Mouse (Mus musculus): ENCODE measurements around the gene Olfr1419. TPM values are rescaled to one million over a fixed set of nuclear protein-coding genes. Genes with fewer than 3 reads are reported as not detected.

Olfr1419 gene
- polyA plus RNA-seq, 1 experiment, result not detected

- no peak overlapping the region for H3K4me3 ChIP-seq (replicated peaks)
- no peaks in the 10 kb centered on the region for H3K36me3 ChIP-seq (replicated peaks; ENCODE audit: low read length)
- peaks cover 7% of the 10 kb centered on the region for H3K27me3 ChIP-seq (replicated peaks)
- H3K4me1 ChIP-seq, result peaks cover 8% of the 10 kb centered on the region
- H3K9me3 ChIP-seq, result peaks cover 30% of the 10 kb centered on the region
- TF ChIP-seq GATA1 (IDR thresholded peaks at IDR 0.05; ENCODE audit: borderline replicate concordance, low read length) (no peak), FLI1 (IDR thresholded peaks at IDR 0.05; ENCODE audit: low read length) (no peak)
These were observed 7.1 kb downstream of the Olfr1419 start for GRCm38 (mm10) chr19:11867837-11868236.

- TF ChIP-seq GATA1 (IDR thresholded peaks at IDR 0.05; ENCODE audit: borderline replicate concordance, low read length), result no peak
- no peak for TF ChIP-seq FLI1 (IDR thresholded peaks at IDR 0.05; ENCODE audit: low read length)
- Histone ChIP-seq H3K27me3 (replicated peaks) (no peaks in the 10 kb centered on the region), H3K4me1 (no peaks in the 10 kb centered on the region), H3K36me3 (replicated peaks; ENCODE audit: low read length) (no peaks in the 10 kb centered on the region), H3K9me3 (peaks cover 9% of the 10 kb centered on the region), H3K4me3 (replicated peaks) (no peak within 1 kb of the TSS)
These were observed 13.9 kb downstream of the Olfr1419 start, which contains the start of gene Olfr1418 for GRCm38 (mm10) chr19:11860966-11861365. TSS of gene Olfr1418 (minus strand) at chr19:11861066.

DNA sequence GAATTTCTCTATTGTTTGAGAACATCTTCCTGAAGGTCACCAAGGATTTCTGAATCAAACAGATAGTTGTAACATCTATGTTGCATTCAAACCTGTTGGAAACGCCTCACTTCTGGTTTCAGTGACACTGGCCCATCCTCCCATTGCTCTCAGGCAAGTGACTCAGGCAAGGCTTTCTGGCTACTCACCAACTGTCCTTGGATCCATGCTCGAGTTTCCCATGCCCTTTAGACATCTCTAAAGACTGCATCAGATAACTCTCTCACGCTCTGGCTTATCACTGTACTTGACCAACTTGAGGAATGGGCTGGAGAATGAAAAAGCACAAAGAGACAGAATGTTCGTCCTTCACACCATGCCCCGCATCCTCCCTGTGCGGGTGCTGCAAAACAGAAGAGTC is 18.4 kb downstream of the Olfr1419 start:
- no peaks in the 10 kb centered on the region for H3K36me3 ChIP-seq (replicated peaks; ENCODE audit: low read length)
- H3K27me3 ChIP-seq (replicated peaks), result no peaks in the 10 kb centered on the region
- H3K4me3 ChIP-seq (replicated peaks), result no peak overlapping the region
- no peaks in the 10 kb centered on the region for H3K9me3 ChIP-seq
- TF ChIP-seq GATA1 (IDR thresholded peaks at IDR 0.05; ENCODE audit: borderline replicate concordance, low read length) (no peak), FLI1 (IDR thresholded peaks at IDR 0.05; ENCODE audit: low read length) (no peak)
- no peaks in the 10 kb centered on the region for H3K4me1 ChIP-seq

DNA sequence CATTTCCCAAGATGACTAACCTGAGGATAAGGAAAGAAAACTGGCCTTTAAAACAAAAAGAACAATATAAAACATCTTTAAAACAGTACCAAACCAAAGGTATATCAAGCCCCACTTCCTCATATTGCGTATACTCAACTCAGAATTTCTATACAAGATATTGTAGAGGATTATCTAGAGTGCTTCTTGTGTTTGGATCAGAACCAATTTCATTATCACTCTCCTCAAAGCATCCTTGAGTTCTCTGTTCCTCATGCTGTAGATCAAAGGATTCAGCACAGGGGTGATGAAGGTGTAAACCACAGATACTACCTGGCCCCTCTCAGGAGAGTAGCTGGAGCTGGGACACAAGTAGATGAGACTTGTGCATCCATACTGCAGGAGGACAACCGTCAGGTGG is 20.1 kb downstream of the Olfr1419 start:
- Histone ChIP-seq H3K4me1 (no peaks in the 10 kb centered on the region), H3K9me3 (no peaks in the 10 kb centered on the region), H3K27me3 (replicated peaks) (no peaks in the 10 kb centered on the region), H3K4me3 (replicated peaks) (no peak overlapping the region), H3K36me3 (replicated peaks; ENCODE audit: low read length) (no peaks in the 10 kb centered on the region)
- TF ChIP-seq FLI1 (IDR thresholded peaks at IDR 0.05; ENCODE audit: low read length), result no peak

DNA sequence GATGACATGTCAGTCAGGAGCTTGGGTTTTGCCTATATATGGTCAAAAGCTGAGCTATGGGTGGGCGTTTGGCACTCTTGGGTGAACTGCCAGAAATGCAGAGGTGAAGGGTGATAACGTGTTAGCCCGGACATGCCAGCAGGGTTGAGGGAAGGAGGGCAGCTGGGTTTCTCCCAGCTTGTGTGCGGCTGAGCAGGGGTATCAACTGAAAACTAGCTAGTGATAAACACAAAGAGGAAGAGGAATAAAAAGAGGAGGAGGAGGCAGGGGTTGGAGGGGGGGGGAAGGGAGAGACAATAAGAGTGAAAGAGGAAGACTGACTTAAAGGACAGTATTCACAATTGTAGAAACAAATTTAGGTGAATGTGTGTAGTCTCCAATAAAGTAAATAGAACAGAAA is 22.3 kb downstream of the Olfr1419 start:
- no peak overlapping the region for H3K4me3 ChIP-seq (replicated peaks)
- no peak for TF ChIP-seq GATA1 (IDR thresholded peaks at IDR 0.05; ENCODE audit: borderline replicate concordance, low read length)
- TF ChIP-seq FLI1 (IDR thresholded peaks at IDR 0.05; ENCODE audit: low read length), result no peak
- H3K4me1 ChIP-seq, result no peaks in the 10 kb centered on the region
- H3K27me3 ChIP-seq (replicated peaks), result no peaks in the 10 kb centered on the region
- no peaks in the 10 kb centered on the region for H3K9me3 ChIP-seq
- no peaks in the 10 kb centered on the region for H3K36me3 ChIP-seq (replicated peaks; ENCODE audit: low read length)

GRCm38 (mm10) chr19:11846333-11846732 is 28.6 kb downstream of the Olfr1419 start:
- TF ChIP-seq FLI1 (IDR thresholded peaks at IDR 0.05; ENCODE audit: low read length), result no peak
- no peaks in the 10 kb centered on the region for H3K27me3 ChIP-seq (replicated peaks)
- H3K4me3 ChIP-seq (replicated peaks), result no peak overlapping the region
- H3K36me3 ChIP-seq (replicated peaks; ENCODE audit: low read length), result no peaks in the 10 kb centered on the region
- no peaks in the 10 kb centered on the region for H3K9me3 ChIP-seq
- 0 out of 2 replicates have a peak, but pooled peaks cover 3% of the 10 kb centered on the region for H3K4me1 ChIP-seq

DNA sequence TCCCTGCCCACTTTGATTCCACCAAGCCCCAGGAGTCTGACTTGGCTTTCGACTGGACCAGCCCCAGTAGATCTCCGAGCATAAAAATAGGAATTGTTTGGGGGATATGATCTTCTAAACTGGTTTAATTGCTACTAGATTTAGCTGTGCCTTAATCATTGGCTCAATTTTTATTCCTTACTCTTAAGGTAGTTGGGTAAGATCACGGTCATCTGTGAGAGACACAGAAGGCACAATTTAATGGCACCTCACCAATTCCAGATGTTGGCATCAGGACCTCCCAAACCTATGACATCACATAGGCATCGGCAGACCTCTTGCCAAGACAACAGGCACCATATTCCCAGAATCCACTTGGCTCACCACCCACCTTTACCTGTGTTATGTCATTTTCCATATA is 35.8 kb downstream of the Olfr1419 start, which contains the start of gene Olfr1417:
Olfr1417 (minus strand) TSS at position 101 of the 400 bp plus-strand sequence.
- Histone ChIP-seq H3K4me1 (peaks cover under 1% of the 10 kb centered on the region; the same call in 1 of the 2 replicates), H3K27me3 (replicated peaks) (peaks cover 4% of the 10 kb centered on the region), H3K36me3 (replicated peaks; ENCODE audit: low read length) (no peaks in the 10 kb centered on the region), H3K4me3 (replicated peaks) (no peak within 1 kb of the TSS), H3K9me3 (no peaks in the 10 kb centered on the region)
- TF ChIP-seq GATA1 (IDR thresholded peaks at IDR 0.05; ENCODE audit: borderline replicate concordance, low read length) (no peak), FLI1 (IDR thresholded peaks at IDR 0.05; ENCODE audit: low read length) (no peak)

- Histone ChIP-seq H3K36me3 (replicated peaks; ENCODE audit: low read length) (no peaks in the 10 kb centered on the region), H3K9me3 (peaks cover 4% of the 10 kb centered on the region; the same call in 1 of the 2 replicates), H3K27me3 (replicated peaks) (peaks cover 26% of the 10 kb centered on the region), H3K4me3 (replicated peaks) (no peak overlapping the region), H3K4me1 (peaks cover 22% of the 10 kb centered on the region)
- TF ChIP-seq GATA1 (IDR thresholded peaks at IDR 0.05; ENCODE audit: borderline replicate concordance, low read length), result no peak
- TF ChIP-seq FLI1 (IDR thresholded peaks at IDR 0.05; ENCODE audit: low read length), result no peak
These were observed 51.4 kb downstream of the Olfr1419 start for GRCm38 (mm10) chr19:11823346-11824065.

- Histone ChIP-seq H3K36me3 (replicated peaks; ENCODE audit: low read length) (no peaks in the 10 kb centered on the region), H3K9me3 (peaks cover 4% of the 10 kb centered on the region; the same call in 1 of the 2 replicates), H3K4me3 (replicated peaks) (no peak overlapping the region), H3K4me1 (peaks cover 30% of the 10 kb centered on the region), H3K27me3 (replicated peaks) (peaks cover 53% of the 10 kb centered on the region)
- TF ChIP-seq GATA1 (IDR thresholded peaks at IDR 0.05; ENCODE audit: borderline replicate concordance, low read length) (no peak), FLI1 (IDR thresholded peaks at IDR 0.05; ENCODE audit: low read length) (no peak)
These were observed 54.7 kb downstream of the Olfr1419 start for GRCm38 (mm10) chr19:11820211-11820610.

DNA sequence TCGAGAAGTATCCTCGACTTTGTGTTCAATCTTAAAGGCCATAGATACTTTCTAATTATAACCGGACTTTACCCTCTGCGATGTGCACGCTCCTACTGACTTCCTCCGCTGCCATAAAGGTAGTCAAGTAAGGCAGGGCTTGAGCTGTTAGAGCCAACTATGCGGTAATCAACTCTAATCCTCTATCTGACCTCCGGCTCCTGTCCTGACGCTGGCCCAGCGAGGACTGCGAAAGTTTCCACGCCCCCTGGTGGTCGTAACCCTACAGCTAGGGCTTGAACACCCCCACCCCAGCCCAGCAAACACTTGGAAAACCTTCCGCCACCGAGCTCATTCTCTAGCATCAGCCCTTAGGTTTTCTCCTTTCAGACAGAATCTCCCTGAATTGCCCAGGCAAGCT is 55.1 kb downstream of the Olfr1419 start:
- H3K36me3 ChIP-seq (replicated peaks; ENCODE audit: low read length), result no peaks in the 10 kb centered on the region
- H3K4me3 ChIP-seq (replicated peaks), result peak overlapping the region; percentile 73
- peaks cover 34% of the 10 kb centered on the region for H3K4me1 ChIP-seq
- TF ChIP-seq FLI1 (IDR thresholded peaks at IDR 0.05; ENCODE audit: low read length), result no peak
- TF ChIP-seq GATA1 (IDR thresholded peaks at IDR 0.05; ENCODE audit: borderline replicate concordance, low read length), result no peak
- H3K9me3 ChIP-seq, result peaks cover 4% of the 10 kb centered on the region; the same call in 1 of the 2 replicates
- H3K27me3 ChIP-seq (replicated peaks), result peaks cover 57% of the 10 kb centered on the region
